Mouse (Mus musculus) embryonic fibroblast, embryonic 13.5 days (primary cell): ENCODE data around the gene Syn3.

ENCODE experiments used
- CTCF ChIP-seq: IDR thresholded peaks from 2 replicates; pipeline ENCODE4 v1.5.1; 2011; ENCODE audit warnings: mild to moderate bottlenecking, control low read depth, low read length, moderate library complexity, borderline replicate concordance; ENCODE audit not compliant: insufficient read depth
- POLR2A ChIP-seq: IDR thresholded peaks from 2 replicates; pipeline ENCODE4 v1.6.1; 2011; ENCODE audit warnings: low read depth, mild to moderate bottlenecking, control low read depth, low read length, moderate library complexity

- no peak for TF ChIP-seq CTCF
- TF ChIP-seq POLR2A = no peak
Observed at GRCm38 (mm10) chr10:86293880-86294279, 204.8 kb downstream of the Syn3 start.
